Mouse (Mus musculus) retina, postnatal 7 days (tissue): Measurements from ENCODE around the gene Lrrtm3.

ENCODE experiments used
- DNase-seq: peaks from one replicate; pipeline ENCODE4 v3.0.0-alpha.2; 2012; ENCODE audit warnings: low read depth, low spot score

Lrrtm3 gene

GRCm38 (mm10) chr10:63899891-63900290 lies 190.2 kb downstream of the Lrrtm3 start:
- DNase-seq = no peak

GRCm38 (mm10) chr10:63894612-63895011 lies 195.5 kb downstream of the Lrrtm3 start:
- DNase-seq = no peak

GRCm38 (mm10) chr10:63886449-63887088 lies 203.5 kb downstream of the Lrrtm3 start:
- no peak for DNase-seq

GRCm38 (mm10) chr10:63880462-63880903 lies 209.6 kb downstream of the Lrrtm3 start:
- DNase-seq = no peak
